Mouse (Mus musculus) midbrain, embryonic 14.5 days (tissue): ENCODE data around the gene Ralgps2. TPM values are rescaled to one million over a fixed set of nuclear protein-coding genes. Genes with fewer than 3 reads are reported as not detected.

ENCODE experiments used
- ATAC-seq: fragments of 200-750 bp; cut with Nextera tagmentation; 2 replicates; pipeline ENCODE4 v1.8.0; 2017; ENCODE audit warnings: moderate number of reproducible peaks, moderate library complexity; ENCODE audit not compliant: low FRiP score, low TSS enrichment
- DNase-seq: peaks from one replicate; pipeline ENCODE4 v3.0.0-alpha.2; 2015
- H3K27ac ChIP-seq: fragments of 300-500 bp; sonication (generic); replicated peaks from 2 replicates; pipeline ENCODE4 v1.5.1; 2014; ENCODE audit warnings: mild to moderate bottlenecking, low read depth, low read length, moderate library complexity
- H3K27me3 ChIP-seq: fragments of 300-500 bp; sonication (generic); 2 replicates; pipeline ENCODE4 v1.6.1; 2014; ENCODE audit warnings: low read length, control low read depth, mixed read lengths; ENCODE audit not compliant: control insufficient read depth, insufficient read depth
- H3K36me3 ChIP-seq: fragments of 300-500 bp; sonication (generic); 2 replicates; pipeline ENCODE4 v1.6.1; 2014; ENCODE audit warnings: low read length, control low read depth; ENCODE audit not compliant: control insufficient read depth, insufficient read depth
- H3K4me1 ChIP-seq: fragments of 300-500 bp; sonication (generic); 2 replicates; pipeline ENCODE4 v1.6.1; 2014; ENCODE audit warnings: mild to moderate bottlenecking, antibody characterized with exemption, low read length, control low read depth; ENCODE audit not compliant: control insufficient read depth, insufficient read depth
- H3K4me2 ChIP-seq: fragments of 300-500 bp; sonication (generic); 2 replicates; pipeline ENCODE4 v1.6.1; 2014; ENCODE audit warnings: mild to moderate bottlenecking, low read length, moderate library complexity
- H3K4me3 ChIP-seq: fragments of 300-500 bp; sonication (generic); replicated peaks from 2 replicates; pipeline ENCODE4 v1.5.1; 2014; ENCODE audit warnings: low read depth, low read length
- H3K9ac ChIP-seq: fragments of 300-500 bp; sonication (generic); replicated peaks from 2 replicates; pipeline ENCODE4 v1.6.1; 2014; ENCODE audit warnings: mild to moderate bottlenecking, low read length, moderate library complexity
- H3K9me3 ChIP-seq: fragments of 300-500 bp; sonication (generic); 2 replicates; pipeline ENCODE4 v1.6.1; 2016; ENCODE audit warnings: low read length, control low read depth, mixed read lengths; ENCODE audit not compliant: control insufficient read depth
- WGBS: fragments of 180-500 bp; shearing (Covaris S2); extraction: QIAGEN DNeasy Blood & Tissue Kit; methylation state at CpG from one replicate; pipeline ENCODE4 v1.1.7; 2014; 5-methylcytosine and 5-hydroxymethylcytosine counted together
- polyA plus RNA-seq: library from polyadenylated mRNA; unstranded; fragments of >200 nt; fragmentation: Nextera tagmentation; extraction: Ambion mirVana; gene quantifications from 2 replicates; pipeline ENCODE4 v1.2.1, GENCODE M21; 2014

Gene Ralgps2
- polyA plus RNA-seq, 1 experiment from 2014 or later = 122 TPM

GRCm38 (mm10) chr1:156961481-156962265, 22.2 kb upstream of the Ralgps2 start:
- Histone ChIP-seq H3K36me3 (no peaks in the 10 kb centered on the region), H3K9me3 (no peaks in the 10 kb centered on the region), H3K4me3 (no peak overlapping the region), H3K9ac (no peak overlapping the region), H3K27ac (no peak overlapping the region), H3K4me1 (0 out of 2 replicates have a peak, but pooled peaks cover 4% of the 10 kb centered on the region), H3K27me3 (no peaks in the 10 kb centered on the region), H3K4me2 (no peak overlapping the region)
- WGBS = 59% methylated on average over 8 of the region's 8 CpGs
- DNase-seq = no peak
- no peak for ATAC-seq

- Histone ChIP-seq H3K9ac (no peak overlapping the region), H3K4me2 (no peak overlapping the region), H3K27me3 (no peaks in the 10 kb centered on the region), H3K4me1 (0 out of 2 replicates have a peak, but pooled peaks cover 1% of the 10 kb centered on the region), H3K36me3 (no peaks in the 10 kb centered on the region), H3K9me3 (no peaks in the 10 kb centered on the region), H3K27ac (no peak overlapping the region), H3K4me3 (no peak overlapping the region)
- DNase-seq (no peak), ATAC-seq (no peak)
- 93% methylated on average over 5 of the region's 5 CpGs for WGBS
Measured at GRCm38 (mm10) chr1:156959004-156959403, 19.6 kb upstream of the Ralgps2 start.

GRCm38 (mm10) chr1:156957360-156957759, 17.9 kb upstream of the Ralgps2 start:
- no peak for ATAC-seq
- WGBS = 95% methylated on average over 3 of the region's 3 CpGs

GRCm38 (mm10) chr1:156955926-156956760, 16.7 kb upstream of the Ralgps2 start:
- 66% methylated on average over 17 of the region's 17 CpGs for WGBS
- H3K27ac ChIP-seq = no peak overlapping the region
- H3K4me1 ChIP-seq = no peaks in the 10 kb centered on the region
- no peaks in the 10 kb centered on the region for H3K9me3 ChIP-seq
- no peaks in the 10 kb centered on the region for H3K27me3 ChIP-seq
- DNase-seq (peak; percentile 23), ATAC-seq (no peak)
- no peaks in the 10 kb centered on the region for H3K36me3 ChIP-seq
- no peak overlapping the region for H3K9ac ChIP-seq
- no peak overlapping the region for H3K4me3 ChIP-seq
- H3K4me2 ChIP-seq = no peak overlapping the region

More at GRCm38 (mm10) chr1:156957360-156957759, 17.9 kb upstream of the Ralgps2 start:
- DNase-seq = no peak
- Histone ChIP-seq H3K27ac (no peak overlapping the region), H3K9ac (no peak overlapping the region), H3K27me3 (no peaks in the 10 kb centered on the region), H3K4me3 (no peak overlapping the region), H3K4me1 (no peaks in the 10 kb centered on the region), H3K36me3 (no peaks in the 10 kb centered on the region), H3K4me2 (no peak overlapping the region), H3K9me3 (no peaks in the 10 kb centered on the region)

- Histone ChIP-seq H3K9me3 (no peaks in the 10 kb centered on the region), H3K27me3 (no peaks in the 10 kb centered on the region), H3K4me2 (no peak overlapping the region), H3K4me3 (no peak overlapping the region), H3K27ac (no peak overlapping the region), H3K9ac (no peak overlapping the region), H3K36me3 (no peaks in the 10 kb centered on the region), H3K4me1 (no peaks in the 10 kb centered on the region)
- WGBS = 97% methylated on average over 12 of the region's 12 CpGs
- no peak for DNase-seq
- ATAC-seq = no peak
Measured at GRCm38 (mm10) chr1:156954216-156954615, 14.8 kb upstream of the Ralgps2 start.

- peaks cover 9% of the 10 kb centered on the region for H3K9me3 ChIP-seq
- no peak overlapping the region for H3K9ac ChIP-seq
- no peaks in the 10 kb centered on the region for H3K4me1 ChIP-seq
- no peak for ATAC-seq
- no peaks in the 10 kb centered on the region for H3K36me3 ChIP-seq
- DNase-seq = no peak
- H3K4me2 ChIP-seq = no peak overlapping the region
- no peaks in the 10 kb centered on the region for H3K27me3 ChIP-seq
- H3K27ac ChIP-seq = no peak overlapping the region
- H3K4me3 ChIP-seq = no peak overlapping the region
- WGBS = 70% methylated on average over 5 of the region's 5 CpGs
Measured at GRCm38 (mm10) chr1:156950354-156950753, 10.9 kb upstream of the Ralgps2 start.

- Histone ChIP-seq H3K36me3 (no peaks in the 10 kb centered on the region), H3K4me2 (peak overlapping the region; percentile 73), H3K27me3 (no peaks in the 10 kb centered on the region), H3K9ac (no peak overlapping the region; the same call in 1 of the 2 replicates), H3K27ac (no peak overlapping the region), H3K9me3 (no peaks in the 10 kb centered on the region), H3K4me1 (peaks cover 20% of the 10 kb centered on the region), H3K4me3 (peak overlapping the region; percentile 87)
- no peak for DNase-seq
- WGBS = 57% methylated on average over 7 of the region's 7 CpGs
- no peak for ATAC-seq
Measured at GRCm38 (mm10) chr1:156940584-156940983, 1.2 kb upstream of the Ralgps2 start.

GRCm38 (mm10) chr1:156940142-156940522, 706 bp upstream of the Ralgps2 start:
- Histone ChIP-seq H3K4me1 (peaks cover 20% of the 10 kb centered on the region), H3K9ac (peak overlapping the region; percentile 95), H3K4me2 (peak overlapping the region; percentile 73), H3K27ac (peak overlapping the region; percentile 99), H3K4me3 (peak overlapping the region; percentile 87), H3K27me3 (no peaks in the 10 kb centered on the region), H3K9me3 (no peaks in the 10 kb centered on the region), H3K36me3 (no peaks in the 10 kb centered on the region)
- WGBS = 3% methylated on average over 8 of the region's 8 CpGs
- DNase-seq (no peak), ATAC-seq (no peak)
